Mouse (Mus musculus) MEL (cell line): ENCODE measurements around the gene Atl3.

ENCODE experiments used
- CHD1 ChIP-seq: IDR thresholded peaks from 2 replicates; pipeline ENCODE4 v1.6.1; 2012; ENCODE audit warnings: low read depth, mild to moderate bottlenecking, inconsistent platforms, low read length, improper control_type of control experiment
- CTCF ChIP-seq, 3 experiments: IDR thresholded peaks in 2 of 3; conservative IDR thresholded peaks in 1 of 3; 2 replicates each; pipeline ENCODE4 v1.5.1; 2011 to 2012; ENCODE audit warnings: low read length in 3 of 3, low read depth in 2 of 3, mild to moderate bottlenecking in 2 of 3, improper control_type of control experiment in 1 of 3, inconsistent platforms in 1 of 3, mixed read lengths in 1 of 3, moderate library complexity in 1 of 3; ENCODE audit not compliant: control insufficient read depth in 1 of 3, insufficient read depth in 1 of 3, poor library complexity in 1 of 3, severe bottlenecking in 1 of 3
- E2F4 ChIP-seq: IDR thresholded peaks from 2 replicates; pipeline ENCODE4 v1.6.1; 2011; ENCODE audit warnings: low read depth, low read length, improper control_type of control experiment, borderline replicate concordance
- EP300 ChIP-seq, 2 experiments: IDR thresholded peaks; 2 replicates each; pipeline ENCODE4 v1.6.1; 2011; ENCODE audit warnings: improper control_type of control experiment in 2 of 2, low read length in 2 of 2, low read depth in 1 of 2, mild to moderate bottlenecking in 1 of 2
- GATA1 ChIP-seq: IDR thresholded peaks from 2 replicates; pipeline ENCODE4 v1.6.1; 2011; ENCODE audit warnings: low read depth, low read length, improper control_type of control experiment
- JUND ChIP-seq: IDR thresholded peaks from 2 replicates; pipeline ENCODE4 v1.6.1; 2011; ENCODE audit warnings: low read depth, mild to moderate bottlenecking, improper control_type of control experiment, low read length
- KAT2A ChIP-seq: conservative IDR thresholded peaks from 2 replicates; pipeline ENCODE4 v1.6.1; 2012; ENCODE audit warnings: low read depth, low read length, improper control_type of control experiment, inconsistent platforms
- MAX ChIP-seq: IDR thresholded peaks from 2 replicates; pipeline ENCODE4 v1.6.1; 2011; ENCODE audit warnings: low read length, improper control_type of control experiment
- NELFE ChIP-seq: IDR thresholded peaks from 2 replicates; pipeline ENCODE4 v1.6.1; 2011; ENCODE audit warnings: low read depth, low read length, improper control_type of control experiment
- POLR2A ChIP-seq, 2 experiments: IDR thresholded peaks; 2 replicates each; pipeline ENCODE4 v1.6.1; 2011 to 2012; ENCODE audit warnings: low read length in 2 of 2, mild to moderate bottlenecking in 2 of 2, control low read depth in 1 of 2, improper control_type of control experiment in 1 of 2, low read depth in 1 of 2, moderate library complexity in 1 of 2; ENCODE audit not compliant: control insufficient read depth in 1 of 2, insufficient read depth in 1 of 2, poor library complexity in 1 of 2
- POLR2AphosphoS2 ChIP-seq: IDR thresholded peaks from 2 replicates; pipeline ENCODE4 v1.6.1; 2011; ENCODE audit warnings: low read length, improper control_type of control experiment
- RCOR1 ChIP-seq: IDR thresholded peaks from 2 replicates; pipeline ENCODE4 v1.6.1; 2012; ENCODE audit warnings: low read depth, mild to moderate bottlenecking, inconsistent platforms, low read length, improper control_type of control experiment
- USF2 ChIP-seq, 2 experiments: IDR thresholded peaks; 2 replicates each; pipeline ENCODE4 v1.6.1; 2011 to 2012; ENCODE audit warnings: improper control_type of control experiment in 2 of 2, low read length in 2 of 2, borderline replicate concordance in 1 of 2, inconsistent platforms in 1 of 2, low read depth in 1 of 2, mild to moderate bottlenecking in 1 of 2; ENCODE audit not compliant: insufficient read depth in 1 of 2
- ZC3H11A ChIP-seq: IDR thresholded peaks from 2 replicates; pipeline ENCODE4 v1.6.1; 2012; ENCODE audit warnings: low read depth, mild to moderate bottlenecking, inconsistent platforms, low read length, improper control_type of control experiment

DNA sequence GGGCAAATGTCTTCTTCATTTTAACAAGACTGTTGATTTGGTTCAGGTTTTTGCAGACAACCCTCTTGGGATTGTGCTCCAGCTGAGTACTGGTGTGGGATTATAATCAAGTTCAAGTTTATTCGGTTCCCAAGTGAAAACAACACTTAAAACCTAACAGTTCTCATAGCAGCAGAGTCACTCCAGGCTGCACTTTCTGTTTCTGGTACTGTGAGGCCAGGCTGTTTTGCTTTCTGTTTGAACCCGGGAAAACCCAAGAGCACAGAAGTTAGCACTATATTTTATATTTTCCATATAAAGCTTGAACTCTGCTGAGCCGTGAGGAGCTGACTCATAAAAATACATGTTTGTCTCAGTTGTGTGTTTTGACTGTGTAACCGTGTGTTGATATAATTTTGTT lies 64.8 kb downstream of the Atl3 start:
- TF ChIP-seq POLR2A (IDR thresholded peaks at IDR 0.05; ENCODE audit: control insufficient read depth in 1 of 2, insufficient read depth in 1 of 2, low read depth in 1 of 2, low read length in 2 of 2, poor library complexity in 1 of 2) = no peak
- no peak for TF ChIP-seq CTCF (IDR thresholded peaks at IDR 0.05 in 2 of 3, conservative IDR thresholded peaks at IDR 0.05 in 1 of 3; ENCODE audit: control insufficient read depth in 1 of 3, insufficient read depth in 1 of 3, low read depth in 2 of 3, low read length in 3 of 3, poor library complexity in 1 of 3, severe bottlenecking in 1 of 3)
- no peak for TF ChIP-seq NELFE
- no peak for TF ChIP-seq ZC3H11A
- no peak for TF ChIP-seq USF2 (IDR thresholded peaks at IDR 0.05; ENCODE audit: borderline replicate concordance in 1 of 2, insufficient read depth in 1 of 2, low read depth in 1 of 2, low read length in 2 of 2)
- no peak for TF ChIP-seq KAT2A
- TF ChIP-seq E2F4 = no peak
- TF ChIP-seq GATA1 = no peak
- TF ChIP-seq CHD1 = no peak
- TF ChIP-seq MAX = no peak
- TF ChIP-seq JUND = no peak
- no peak for TF ChIP-seq EP300 (IDR thresholded peaks at IDR 0.05; ENCODE audit: low read depth in 1 of 2, low read length in 2 of 2)
- TF ChIP-seq POLR2AphosphoS2 = no peak
- no peak for TF ChIP-seq RCOR1
